Mouse (Mus musculus) lung, adult 2 months (tissue): ENCODE results near the gene Tlr9.

Experiments
- CTCF ChIP-seq: fragments of 200-500 bp; IDR thresholded peaks from 2 replicates; pipeline ENCODE4 v1.5.1; 2011; ENCODE audit warnings: mild to moderate bottlenecking, low read length, control low read depth; ENCODE audit not compliant: insufficient read depth
- POLR2A ChIP-seq: fragments of 200-500 bp; IDR thresholded peaks from 2 replicates; pipeline ENCODE4 v1.6.1; 2011; ENCODE audit warnings: low read depth, mild to moderate bottlenecking, control low read depth, low read length, borderline replicate concordance; ENCODE audit errors: extremely low read depth

DNA sequence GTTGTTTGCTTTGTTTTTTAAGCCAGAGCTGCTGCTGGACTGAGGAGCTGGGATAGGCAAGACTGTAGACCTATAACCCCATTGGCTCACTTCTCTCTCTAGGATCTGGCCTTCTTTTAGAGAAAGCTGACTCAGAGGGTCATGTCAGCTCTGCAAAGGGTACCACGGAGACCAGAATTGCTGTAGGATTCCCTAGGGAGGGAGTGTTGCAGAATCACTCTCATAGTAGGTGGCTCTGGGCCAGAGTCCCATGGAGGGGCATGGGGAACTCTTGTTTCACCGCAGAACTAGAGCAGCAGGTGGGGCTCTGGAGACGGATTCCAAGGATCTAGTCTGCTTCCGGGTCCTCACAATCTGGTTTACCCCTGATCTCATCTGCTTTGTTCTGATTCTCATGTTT, 51.4 kb downstream of the Tlr9 start:
- TF ChIP-seq POLR2A (no peak), CTCF (no peak)
